Mouse (Mus musculus) spleen, adult 12 weeks (tissue): ENCODE measurements around the gene Slitrk1.

Experiments
- DNase-seq: peaks from one replicate; pipeline ENCODE4 v3.0.0; 2022; ENCODE audit warnings: low spot score

The Slitrk1 gene

DNA sequence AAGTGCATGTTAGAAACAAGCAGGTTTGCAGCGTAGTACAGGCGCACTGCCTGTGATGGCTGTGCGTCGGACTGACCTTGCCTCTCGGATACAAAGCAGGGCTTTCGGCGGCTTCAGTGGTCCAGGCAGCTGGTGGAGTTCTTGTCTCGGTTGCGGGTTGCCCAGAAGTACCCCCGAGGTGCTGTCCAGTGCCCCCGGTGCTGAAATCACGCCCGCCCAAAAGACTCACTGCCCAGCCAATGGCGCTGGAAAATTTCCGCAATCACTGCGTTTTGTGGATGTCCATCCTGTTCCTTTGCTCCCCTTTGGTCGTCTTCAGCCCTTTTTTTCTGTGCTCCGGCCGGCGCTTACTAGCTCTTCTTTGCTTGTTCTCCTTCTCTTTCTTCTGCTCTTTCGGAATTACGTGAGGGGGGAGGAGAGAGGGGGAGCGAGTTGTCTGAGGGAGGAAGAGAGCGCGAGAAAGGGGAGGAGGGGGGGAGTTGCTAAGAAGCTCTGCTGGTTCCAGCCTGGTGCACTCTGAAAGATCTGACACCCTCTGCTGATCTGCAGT is at the start of gene Slitrk1:
Gene Slitrk1 (minus strand): TSS at position 445 of the 550 bp plus-strand sequence.
- DNase-seq = no peak

DNA sequence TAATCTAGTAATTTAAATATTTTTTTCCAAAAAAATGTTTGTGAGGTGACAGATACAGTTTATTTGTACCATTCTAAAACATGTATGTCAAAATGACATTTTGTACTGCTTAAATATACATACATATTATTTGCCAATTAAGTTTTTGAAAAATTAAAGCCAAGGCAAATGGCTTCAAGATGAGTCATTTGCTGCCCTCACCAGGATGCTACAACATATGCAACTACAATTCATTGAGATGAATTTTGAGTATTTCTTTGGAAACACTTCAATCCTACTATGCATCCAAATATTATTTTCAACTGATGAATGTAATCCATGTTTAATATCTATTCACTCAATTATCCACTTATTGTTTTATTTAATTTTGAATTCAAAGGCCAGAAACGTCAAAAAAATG is 21.8 kb upstream of the Slitrk1 start:
- no peak for DNase-seq

DNA sequence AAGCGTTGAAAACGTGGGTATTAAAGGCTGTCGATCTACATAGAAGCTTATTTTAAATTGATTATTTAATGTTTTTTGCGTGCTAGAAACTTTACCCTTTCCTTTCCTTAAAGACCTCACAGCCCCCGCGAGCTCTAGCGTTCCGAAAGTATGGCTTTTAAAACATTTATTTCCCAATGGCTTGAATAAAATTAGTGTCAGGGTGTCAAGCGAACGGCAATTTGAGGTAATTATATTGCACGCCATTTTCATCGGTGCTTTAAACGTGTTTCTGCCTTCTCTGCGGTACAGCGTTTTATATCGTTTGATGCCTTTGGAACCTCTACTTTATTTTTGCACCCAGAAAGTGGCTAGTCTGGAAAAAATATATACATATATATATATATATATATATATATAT is 378 bp upstream of the Slitrk1 start:
- DNase-seq = no peak

DNA sequence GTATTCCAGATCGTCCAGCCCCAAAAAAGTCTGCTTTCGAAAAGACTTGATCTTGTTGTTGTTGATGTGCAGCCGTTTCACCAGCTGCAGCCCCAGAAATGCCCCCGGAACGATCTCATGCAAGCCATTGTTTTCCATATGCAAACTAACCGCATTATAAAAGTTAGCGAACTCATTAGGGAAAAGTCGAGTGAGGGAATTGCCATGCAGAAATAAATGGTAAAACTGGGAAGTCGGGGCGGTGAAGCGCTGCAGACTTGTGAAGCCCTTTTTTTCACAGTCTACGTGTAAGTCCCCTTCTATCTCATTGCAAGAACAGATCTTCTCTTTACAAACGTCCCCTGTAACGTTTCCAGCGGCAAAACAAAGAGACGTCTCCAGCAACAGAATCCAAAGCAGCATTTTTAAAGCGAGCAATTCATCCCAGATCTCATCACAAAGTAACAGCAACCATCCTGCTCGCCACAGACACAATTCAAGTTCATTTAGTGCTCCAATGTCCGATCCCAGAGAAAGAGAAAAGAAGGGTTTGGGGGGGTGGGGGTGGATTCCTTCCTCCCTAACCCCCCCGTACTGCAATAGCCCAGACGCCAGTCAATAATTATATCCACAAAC is 975 bp downstream of the Slitrk1 start:
- DNase-seq = no peak

DNA sequence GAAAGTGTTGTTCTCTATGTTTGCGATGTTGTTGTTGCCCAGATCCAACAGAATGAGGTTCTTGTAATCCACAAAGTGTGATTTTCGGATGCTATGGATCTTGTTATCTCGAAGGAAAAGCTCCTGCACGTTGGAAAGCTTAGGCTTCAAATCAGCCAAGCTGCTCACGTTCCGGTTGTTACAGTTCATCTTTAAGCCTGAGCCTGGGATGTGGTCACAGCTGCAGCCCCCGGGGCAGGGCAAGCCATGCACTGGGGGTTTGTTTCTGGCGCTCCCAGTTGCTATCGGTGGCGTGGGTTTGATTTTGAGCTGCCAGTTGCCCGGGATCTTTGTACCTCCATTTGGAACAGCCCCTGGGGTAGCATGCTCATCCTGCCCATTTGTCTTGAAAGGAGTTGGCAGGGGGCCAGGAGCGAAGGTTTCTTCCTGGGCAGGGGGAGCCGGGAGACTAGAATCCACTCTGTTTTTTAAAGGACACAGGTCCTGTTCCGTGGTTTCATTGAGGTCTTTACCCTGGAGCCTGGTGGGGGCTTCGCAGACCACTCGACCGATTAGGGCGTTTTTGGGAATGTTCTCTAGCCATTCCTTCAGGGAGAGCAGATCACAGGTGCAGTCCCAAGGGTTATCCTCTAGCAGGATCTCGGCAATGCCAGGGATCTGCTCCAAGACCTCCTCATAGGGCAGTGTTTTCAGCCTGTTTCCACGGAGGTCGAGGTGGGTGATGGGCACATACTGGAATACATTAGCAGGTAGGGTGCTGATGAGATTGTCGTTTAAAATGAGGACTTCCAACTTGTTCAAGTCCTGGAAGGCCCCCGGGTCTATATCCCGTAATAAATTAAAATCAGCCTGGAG is 1.7 kb downstream of the Slitrk1 start:
- no peak for DNase-seq

DNA sequence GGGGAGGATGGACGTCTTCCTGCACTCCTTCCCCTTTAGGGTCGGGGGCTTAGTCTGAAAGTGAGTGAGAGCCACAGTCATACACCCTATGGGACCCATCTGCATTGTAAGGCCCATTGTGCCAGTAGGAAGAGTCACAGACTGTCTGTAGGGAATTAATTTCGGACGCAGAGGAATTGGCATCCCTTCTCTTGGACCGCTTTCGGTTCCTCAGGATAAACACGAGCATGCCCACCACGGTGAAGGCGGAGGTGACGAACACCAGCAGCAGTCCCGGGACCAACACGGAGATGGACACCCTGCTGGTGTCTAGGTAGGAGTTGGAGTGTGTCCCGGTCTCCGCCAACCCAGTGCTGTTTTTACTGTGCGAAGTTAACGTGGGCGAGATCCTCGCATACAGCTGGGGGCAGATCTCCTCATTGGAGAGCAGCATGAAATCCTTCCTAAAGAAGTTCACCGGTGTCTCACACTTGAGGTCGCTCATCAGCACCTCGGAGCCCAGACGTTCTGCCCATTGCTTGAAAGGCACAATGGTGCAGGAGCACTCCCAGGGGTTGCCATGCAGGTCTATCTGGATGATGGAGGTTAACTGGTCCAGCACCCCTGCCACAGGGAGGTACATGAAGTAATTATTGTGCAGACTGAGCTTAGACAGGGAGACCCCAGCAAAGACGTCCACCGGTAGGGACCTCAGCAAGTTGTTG is 2.7 kb downstream of the Slitrk1 start:
- DNase-seq = no peak

DNA sequence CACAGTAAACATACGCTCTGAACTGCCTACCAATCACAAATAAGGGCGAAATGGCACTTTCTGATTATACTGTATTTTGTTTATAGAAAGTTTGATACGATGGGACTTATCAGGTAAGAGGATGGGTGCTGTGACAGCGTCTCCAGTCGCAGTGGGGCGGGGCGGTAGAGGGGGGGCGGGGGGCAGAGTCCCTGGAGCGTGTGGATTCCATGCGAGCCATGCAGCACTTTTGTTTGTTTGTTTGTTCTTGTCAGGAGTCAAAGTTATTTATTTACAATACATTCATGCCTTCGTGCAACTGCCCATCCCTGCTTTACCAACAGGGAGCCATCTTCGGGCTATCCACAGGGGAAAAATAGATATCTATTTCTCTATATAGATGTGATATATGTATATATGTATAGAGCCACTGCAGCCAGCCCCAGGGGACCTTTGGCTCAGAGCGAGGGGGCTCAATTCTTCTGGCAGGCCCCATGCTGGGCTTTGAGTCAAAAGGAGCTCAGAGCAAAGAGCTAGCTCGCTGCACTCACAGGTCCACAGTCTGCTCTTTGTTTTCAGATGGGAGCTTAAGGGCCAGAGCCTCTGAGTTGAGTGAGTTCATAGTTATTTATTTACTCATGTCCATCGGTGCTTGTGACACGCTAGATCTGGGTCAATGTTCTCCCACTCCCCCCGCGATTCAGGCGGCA is 3.4 kb downstream of the Slitrk1 start:
- DNase-seq = no peak

DNA sequence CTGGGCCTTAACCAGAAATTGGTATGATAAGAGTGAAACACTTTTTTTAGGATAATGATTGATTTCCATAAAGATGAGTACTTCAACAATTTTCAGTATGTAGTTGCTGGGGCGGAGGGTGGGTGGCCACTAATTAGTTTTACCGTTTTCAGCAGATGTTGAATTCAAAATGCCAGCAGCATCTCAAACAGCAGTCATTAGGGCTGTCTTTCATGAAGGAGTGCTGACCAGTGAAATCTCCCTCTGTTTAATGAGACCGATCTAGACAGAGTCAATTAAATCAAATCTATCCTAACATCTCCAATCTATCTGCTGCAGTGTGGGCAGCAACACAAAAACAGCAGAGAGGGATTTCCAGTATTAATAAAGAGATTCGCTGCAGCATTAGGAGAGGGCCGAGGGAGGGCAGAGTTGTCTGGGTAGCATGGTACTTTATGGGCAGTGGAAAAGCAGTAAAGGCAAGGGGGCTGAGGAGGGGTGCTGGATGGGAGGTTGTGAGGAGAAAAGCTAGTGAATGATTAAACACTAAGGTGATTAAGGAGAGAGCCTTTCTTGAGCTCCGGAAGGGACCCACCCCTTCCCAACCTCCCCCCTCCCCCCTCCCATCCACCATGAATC is 4.5 kb downstream of the Slitrk1 start:
- DNase-seq = no peak

DNA sequence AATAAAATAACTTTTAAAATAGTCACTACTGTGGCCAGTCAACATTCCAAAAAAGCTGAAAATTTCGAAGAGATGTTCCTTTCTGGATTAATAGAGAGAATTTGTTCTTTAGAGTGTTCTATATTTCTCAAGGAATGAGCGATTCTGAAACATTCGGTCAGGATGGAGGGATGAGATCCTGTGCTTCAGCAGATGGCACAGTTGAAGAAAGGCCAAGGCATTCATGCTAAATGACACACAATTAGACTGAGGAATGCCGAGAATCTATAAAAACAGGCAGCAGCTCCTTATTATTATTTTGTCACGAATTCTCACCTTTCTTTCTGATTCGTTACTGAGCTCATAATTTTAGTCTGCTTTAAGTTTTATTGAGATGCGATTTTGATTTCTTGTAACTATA is 15.4 kb downstream of the Slitrk1 start:
- DNase-seq = no peak

DNA sequence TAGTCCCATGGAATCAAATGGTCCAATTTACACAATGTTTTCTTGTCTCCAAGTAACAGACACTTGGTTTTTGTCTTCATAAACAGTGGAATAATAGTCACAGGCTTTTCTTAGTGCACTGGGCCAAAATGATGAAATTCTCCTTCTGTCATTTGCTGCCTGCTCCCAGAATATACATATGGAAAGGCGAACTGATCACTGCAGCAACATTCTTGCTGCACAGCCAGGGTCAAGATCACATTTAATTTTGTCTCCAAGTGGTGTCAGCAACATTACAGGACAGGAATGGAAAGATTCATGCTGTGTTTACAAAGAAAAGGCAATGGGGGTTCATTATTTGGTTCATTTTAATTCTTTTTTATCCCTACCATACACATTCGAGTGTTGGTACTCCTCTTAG is 18.5 kb downstream of the Slitrk1 start:
- DNase-seq = no peak

DNA sequence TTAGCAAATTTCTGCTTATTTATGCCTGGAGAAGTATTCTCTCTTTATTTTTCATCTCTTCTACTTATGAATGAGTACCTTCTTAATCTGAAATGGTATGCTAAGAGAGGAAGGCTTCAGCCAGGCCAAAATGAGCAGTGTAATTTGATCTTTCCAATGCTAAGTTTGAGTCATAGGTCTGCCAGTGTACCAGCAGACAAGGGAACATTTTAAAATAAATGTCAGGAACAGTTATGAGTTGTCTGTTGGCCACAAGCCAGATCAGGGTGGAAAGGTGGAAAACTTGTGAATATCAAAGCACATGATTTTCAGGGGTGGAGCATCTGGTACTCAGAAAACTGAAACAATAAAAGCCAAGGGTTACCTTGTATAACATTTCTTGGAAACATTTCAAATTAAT is 46.1 kb downstream of the Slitrk1 start:
- DNase-seq = no peak

DNA sequence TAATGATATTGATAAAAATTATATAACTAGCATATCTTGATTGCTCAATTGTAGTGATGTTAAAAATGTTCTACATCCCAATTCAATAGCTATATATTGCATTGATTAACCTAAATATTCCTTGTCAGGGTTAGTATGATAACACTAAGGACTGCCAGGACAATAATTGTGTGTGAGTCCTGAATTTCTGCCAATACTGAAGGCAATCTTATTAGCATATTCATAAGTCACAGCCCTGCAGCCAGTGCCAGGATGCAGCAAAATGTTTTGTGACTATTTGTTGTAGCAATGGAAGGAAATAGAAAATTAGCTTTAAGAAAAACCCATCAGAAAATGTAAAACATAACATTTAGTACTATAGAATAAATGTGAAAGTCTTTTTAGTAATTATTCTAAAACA is 49.3 kb downstream of the Slitrk1 start:
- DNase-seq = no peak

DNA sequence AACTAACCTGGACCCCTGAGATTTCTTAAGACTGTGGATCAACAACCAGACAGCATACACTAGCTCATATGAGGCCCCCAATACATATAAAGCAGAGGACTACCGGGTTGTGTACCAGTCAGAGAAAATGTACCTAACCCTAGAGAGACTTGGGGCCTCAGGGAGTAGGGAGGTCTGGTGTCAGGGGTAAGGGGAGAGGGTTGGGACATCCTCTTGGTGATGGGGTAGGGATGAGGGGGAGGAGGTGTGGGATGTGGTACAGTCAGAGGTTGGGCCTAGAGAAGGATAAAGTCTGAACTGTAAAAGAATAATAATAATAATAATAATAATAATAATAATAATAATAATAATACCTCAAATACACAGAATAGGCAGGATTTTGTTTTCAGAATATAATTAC is 54.6 kb downstream of the Slitrk1 start:
- no peak for DNase-seq
